Mouse (Mus musculus) CH12.LX (cell line): ENCODE measurements around the gene Gga1. TPM values are rescaled to one million over a fixed set of nuclear protein-coding genes. Genes with fewer than 3 reads are reported as not detected.
A peak's percentile ranks its signal among the peaks of the same experiment; 100 is the strongest.
"Not testable (repeated sequence)": the region's sequence is repeated elsewhere in the genome, so short reads cannot be mapped to it uniquely, and the experiment has no call there.

Experiments used
- DNase-seq: peaks from one replicate; pipeline ENCODE4 v3.0.0-alpha.2; 2013; ENCODE audit errors: extremely low read depth
- H3K27ac ChIP-seq: 2 replicates; pipeline ENCODE4 v1.5.1; 2012; ENCODE audit warnings: low read depth, mild to moderate bottlenecking, control low read depth, moderate library complexity; ENCODE audit not compliant: insufficient read depth
- H3K27me3 ChIP-seq: replicated peaks from 2 replicates; pipeline ENCODE3; 2012; ENCODE audit warnings: inconsistent platforms
- H3K36me3 ChIP-seq, 2 experiments: replicated peaks in 1 of 2; 2 replicates each; pipeline versions ENCODE3 to v1.6.1; 2012; ENCODE audit warnings: inconsistent platforms in 1 of 2, low read length in 1 of 2, mild to moderate bottlenecking in 1 of 2, mixed read lengths in 1 of 2, moderate library complexity in 1 of 2; ENCODE audit not compliant: control insufficient read depth in 1 of 2, insufficient read depth in 1 of 2
- H3K4me1 ChIP-seq, 2 experiments: 2 replicates each; pipeline ENCODE4 v1.6.1; 2012; ENCODE audit warnings: inconsistent platforms in 1 of 2, moderate library complexity in 1 of 2; ENCODE audit not compliant: insufficient read depth in 2 of 2, control insufficient read depth in 1 of 2
- H3K4me2 ChIP-seq: 2 replicates; pipeline ENCODE4 v1.6.1; 2012; ENCODE audit warnings: low read depth, mild to moderate bottlenecking, control low read depth; ENCODE audit not compliant: poor library complexity, insufficient read depth, severe bottlenecking
- H3K4me3 ChIP-seq, 3 experiments: fragments of 150-350 bp in 1 of 3; sonication (generic) in 1 of 3; replicated peaks in 1 of 3; 2 replicates each; pipeline versions ENCODE3 to v1.5.1; 2011 to 2012; ENCODE audit warnings: low read depth in 2 of 3, low read length in 2 of 3, mild to moderate bottlenecking in 2 of 3, moderate library complexity in 2 of 3, control low read depth in 1 of 3, improper control_type of control experiment in 1 of 3, inconsistent platforms in 1 of 3, mixed read lengths in 1 of 3; ENCODE audit not compliant: poor library complexity in 1 of 3
- H3K79me2 ChIP-seq: replicated peaks from 2 replicates; pipeline ENCODE4 v1.6.1; 2012; ENCODE audit warnings: mild to moderate bottlenecking, moderate library complexity; ENCODE audit not compliant: control insufficient read depth, poor library complexity, insufficient read depth, severe bottlenecking; ENCODE audit errors: extremely low read depth
- H3K9ac ChIP-seq: 2 replicates; pipeline ENCODE4 v1.6.1; 2012; ENCODE audit warnings: low read depth, mild to moderate bottlenecking, control low read depth, moderate library complexity; ENCODE audit not compliant: insufficient read depth
- H3K9me3 ChIP-seq: replicated peaks from 2 replicates; pipeline ENCODE3; 2012; ENCODE audit warnings: low read length, inconsistent platforms, mixed read lengths
- BHLHE40 ChIP-seq: IDR thresholded peaks from 2 replicates; pipeline ENCODE4 v1.6.1; 2011; ENCODE audit warnings: mild to moderate bottlenecking, low read depth, low read length, improper control_type of control experiment
- CHD2 ChIP-seq: IDR thresholded peaks from 2 replicates; pipeline ENCODE4 v1.6.1; 2011; ENCODE audit warnings: low read length, improper control_type of control experiment
- E2F4 ChIP-seq: IDR thresholded peaks from 2 replicates; pipeline ENCODE4 v1.6.1; 2011; ENCODE audit warnings: low read depth, low read length, improper control_type of control experiment; ENCODE audit not compliant: insufficient replicate concordance
- JUN ChIP-seq: IDR thresholded peaks from 2 replicates; pipeline ENCODE4 v1.6.1; 2011; ENCODE audit warnings: low read depth, mild to moderate bottlenecking, low read length, improper control_type of control experiment, moderate library complexity; ENCODE audit not compliant: insufficient read depth
- KAT2A ChIP-seq: IDR thresholded peaks from 2 replicates; pipeline ENCODE4 v1.6.1; 2012; ENCODE audit warnings: low read length, improper control_type of control experiment, inconsistent platforms; ENCODE audit not compliant: insufficient replicate concordance
- MAFK ChIP-seq: IDR thresholded peaks from 2 replicates; pipeline ENCODE4 v1.6.1; 2011; ENCODE audit warnings: low read length, improper control_type of control experiment; ENCODE audit not compliant: insufficient replicate concordance
- MAZ ChIP-seq: IDR thresholded peaks from 2 replicates; pipeline ENCODE4 v1.6.1; 2012; ENCODE audit warnings: low read depth, mild to moderate bottlenecking, inconsistent platforms, low read length, improper control_type of control experiment, moderate library complexity
- MXI1 ChIP-seq: IDR thresholded peaks from 2 replicates; pipeline ENCODE4 v1.6.1; 2011; ENCODE audit warnings: mild to moderate bottlenecking, low read depth, low read length, improper control_type of control experiment
- MYC ChIP-seq: IDR thresholded peaks from 2 replicates; pipeline ENCODE4 v1.6.1; 2011; ENCODE audit warnings: low read depth, mild to moderate bottlenecking, improper control_type of control experiment, low read length
- NELFE ChIP-seq: IDR thresholded peaks from 2 replicates; pipeline ENCODE4 v1.6.1; 2011; ENCODE audit warnings: low read depth, low read length, improper control_type of control experiment
- NRF1 ChIP-seq: IDR thresholded peaks from 2 replicates; pipeline ENCODE4 v1.6.1; 2014; ENCODE audit warnings: low read depth, mild to moderate bottlenecking, inconsistent platforms, low read length, improper control_type of control experiment, moderate library complexity
- POLR2A ChIP-seq: IDR thresholded peaks from 2 replicates; pipeline ENCODE4 v1.6.1; 2011; ENCODE audit warnings: low read depth, mild to moderate bottlenecking, improper control_type of control experiment, low read length
- RAD21 ChIP-seq: IDR thresholded peaks from 2 replicates; pipeline ENCODE4 v1.6.1; 2011; ENCODE audit warnings: low read depth, mild to moderate bottlenecking, low read length, improper control_type of control experiment, moderate library complexity
- RCOR1 ChIP-seq: conservative IDR thresholded peaks from 2 replicates; pipeline ENCODE4 v1.6.1; 2012; ENCODE audit warnings: low read depth, mild to moderate bottlenecking, inconsistent platforms, low read length, improper control_type of control experiment
- SMC3 ChIP-seq: IDR thresholded peaks from 2 replicates; pipeline ENCODE4 v1.6.1; 2011; ENCODE audit warnings: low read depth, low read length, improper control_type of control experiment
- TBP ChIP-seq: conservative IDR thresholded peaks from 2 replicates; pipeline ENCODE4 v1.6.1; 2011; ENCODE audit warnings: low read depth, low read length, improper control_type of control experiment
- USF1 ChIP-seq: IDR thresholded peaks from 2 replicates; pipeline ENCODE4 v1.6.1; 2014; ENCODE audit warnings: low read depth, mild to moderate bottlenecking, inconsistent platforms, low read length, improper control_type of control experiment
- USF2 ChIP-seq: conservative IDR thresholded peaks from 2 replicates; pipeline ENCODE4 v1.6.1; 2011; ENCODE audit warnings: low read depth, low read length, improper control_type of control experiment
- dilution Hi-C: fragments of 300-500 bp; cut with MboI; formaldehyde crosslinking; loops from 2 replicates; pipeline ENCODE4 v1.14.3; 2020; ENCODE audit warnings: low sequenced_read_pairs; ENCODE audit not compliant: extremely low pct_unique_long_range_greater_than_20kb, extremely low pct_ligation_motif_present
- in situ Hi-C: fragments of 300-500 bp; cut with MboI; formaldehyde crosslinking; loops from 3 replicates; pipeline ENCODE4 v1.14.3; 2019; ENCODE audit warnings: low sequenced_read_pairs, low pct_ligation_motif_present, low pct_unique_long_range_greater_than_20kb, mixed read lengths
- polyA plus RNA-seq: library from polyadenylated mRNA; unstranded; fragments of >175 nt; gene quantifications from 2 replicates; pipeline ENCODE4 v1.2.1, GENCODE M21; 2012; ENCODE audit warnings: low read depth; ENCODE audit not compliant: insufficient read length
- total RNA-seq, 2 experiments: library from RNA; depleted of rRNA; stranded (reverse); fragments of 300-350 nt in 1 of 2; fragments of >200 nt in 1 of 2; gene quantifications; 2 replicates each; pipeline ENCODE4 v1.2.3; 2012 to 2014

Gga1 gene
- total and polyA plus RNA-seq, 3 experiments, result 5.7 to 24.5 (median 13.7) TPM

GRCm38 (mm10) chr15:78877810-78878390 is 910 bp downstream of the Gga1 start:
- H3K27ac ChIP-seq, result no peak overlapping the region
- H3K4me1 ChIP-seq, result peaks cover 0 to 28% of the 10 kb centered on the region in 2 experiments; a peak in 2 of 4 replicates
- dilution Hi-C loops, result no loop called here
- peak overlapping the region; percentile 66 for H3K4me2 ChIP-seq
- H3K9me3 ChIP-seq, result no peaks in the 10 kb centered on the region
- H3K36me3 ChIP-seq, result peaks cover 25 to 38% of the 10 kb centered on the region in 2 experiments
- peak overlapping the region; percentile 49 to 75 (median 68) for H3K4me3 ChIP-seq
- no peak for DNase-seq
- H3K27me3 ChIP-seq, result peaks cover 24% of the 10 kb centered on the region
- in situ Hi-C loops, result no loop called here
- 0 out of 2 replicates have a peak, but pooled peaks cover 4% of the 10 kb centered on the region for H3K79me2 ChIP-seq
- TF ChIP-seq RCOR1, result no peak
- no peak for TF ChIP-seq TBP
- no peak for TF ChIP-seq E2F4
- no peak for TF ChIP-seq CHD2
- peak overlapping the region; percentile 90 for H3K9ac ChIP-seq

GRCm38 (mm10) chr15:78878792-78879516 is 2.0 kb downstream of the Gga1 start:
- in situ Hi-C loops, H3K4me3 ChIP-seq: not testable (repeated sequence)
- peaks cover 35 to 48% of the 10 kb centered on the region in 2 experiments for H3K36me3 ChIP-seq
- TF ChIP-seq BHLHE40, result 0 out of 2 replicates have a peak, but pooled peaks have one; percentile 16
- TF ChIP-seq, all 38 proteins: peak for 1; not testable (repeated sequence) for 37
- peaks cover 0 to 28% of the 10 kb centered on the region in 2 experiments; a peak in 2 of 4 replicates for H3K4me1 ChIP-seq
- H3K9ac ChIP-seq, dilution Hi-C loops, H3K27ac ChIP-seq, DNase-seq, H3K9me3 ChIP-seq, H3K4me2 ChIP-seq, H3K79me2 ChIP-seq: not testable (repeated sequence)
- H3K27me3 ChIP-seq, result peaks cover 18% of the 10 kb centered on the region

- H3K4me3 ChIP-seq, result no peak overlapping the region
- TF ChIP-seq MXI1 (no peak), BHLHE40 (no peak), SMC3 (no peak), RAD21 (no peak), NRF1 (no peak), USF1 (no peak), KAT2A (no peak), NELFE (no peak), TBP (no peak), RCOR1 (no peak), MAFK (no peak), POLR2A (no peak), MYC (no peak), E2F4 (no peak), MAZ (no peak), USF2 (no peak), JUN (no peak)
- no peak overlapping the region for H3K27ac ChIP-seq
- in situ Hi-C loops, result no loop called here
- no peak overlapping the region for H3K4me2 ChIP-seq
- H3K9ac ChIP-seq, result no peak overlapping the region
- 0 out of 2 replicates have a peak, but pooled peaks cover 4% of the 10 kb centered on the region for H3K79me2 ChIP-seq
- dilution Hi-C loops, result no loop called here
- peaks cover 46 to 61% of the 10 kb centered on the region in 2 experiments for H3K36me3 ChIP-seq
- H3K4me1 ChIP-seq, result peaks cover 0 to 28% of the 10 kb centered on the region in 2 experiments; a peak in 2 of 4 replicates
- no peak for DNase-seq
- H3K27me3 ChIP-seq, result peaks cover 4% of the 10 kb centered on the region
- no peaks in the 10 kb centered on the region for H3K9me3 ChIP-seq
Measured at GRCm38 (mm10) chr15:78880432-78880831, 3.4 kb downstream of the Gga1 start.
